Mouse (Mus musculus): ENCODE results near the gene Gm49403.

DNA sequence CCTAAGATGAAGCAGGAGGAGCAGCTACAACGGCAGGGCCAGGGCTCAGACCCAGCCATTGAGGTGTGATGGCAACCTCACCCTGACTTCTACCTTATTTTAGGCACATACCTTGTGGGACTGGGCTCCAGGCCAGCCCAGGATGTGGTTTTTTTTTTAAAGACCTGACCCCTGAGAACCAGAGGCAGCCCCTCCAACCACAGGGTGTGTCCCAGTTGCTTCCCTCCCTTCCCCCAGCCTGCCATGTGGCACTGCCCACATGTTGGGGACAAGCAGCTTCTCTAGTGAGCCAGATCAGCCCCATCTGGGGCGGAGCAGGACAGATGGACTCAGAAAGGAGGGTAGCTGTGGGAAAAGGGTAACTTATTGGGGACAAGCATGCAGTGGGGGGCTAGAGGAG, 43.0 kb downstream of the Gm49403 start:
- no peak for TF ChIP-seq CTCF (IDR thresholded peaks at IDR 0.05; ENCODE audit: low read depth, low read length)
- TF ChIP-seq GATA1 (IDR thresholded peaks at IDR 0.05; ENCODE audit: borderline replicate concordance, low read length) = no peak
- no peak for TF ChIP-seq TAL1 (conservative IDR thresholded peaks at IDR 0.05; ENCODE audit: low read depth, low read length)
- no peak for TF ChIP-seq POLR2AphosphoS5 (IDR thresholded peaks at IDR 0.05; ENCODE audit: insufficient replicate concordance, low read depth, low read length)
- no peak for TF ChIP-seq GATA2 (IDR thresholded peaks at IDR 0.05; ENCODE audit: borderline replicate concordance, low read depth, low read length)

Measured in G1E (cell line).